Mouse (Mus musculus) testis, adult 2 months (tissue): Measurements from ENCODE around the gene Tbc1d14.

Source experiments
- CTCF ChIP-seq: fragments of 200-500 bp; IDR thresholded peaks from 2 replicates; pipeline ENCODE4 v1.5.1; 2012; ENCODE audit warnings: low read depth, mild to moderate bottlenecking, inconsistent platforms, low read length, moderate library complexity; ENCODE audit not compliant: control insufficient read depth, insufficient read depth, insufficient replicate concordance
- POLR2A ChIP-seq: fragments of 200-500 bp; IDR thresholded peaks from 2 replicates; pipeline ENCODE4 v1.6.1; 2012; ENCODE audit warnings: low read depth, mild to moderate bottlenecking, inconsistent platforms, low read length, moderate library complexity; ENCODE audit not compliant: control insufficient read depth

DNA sequence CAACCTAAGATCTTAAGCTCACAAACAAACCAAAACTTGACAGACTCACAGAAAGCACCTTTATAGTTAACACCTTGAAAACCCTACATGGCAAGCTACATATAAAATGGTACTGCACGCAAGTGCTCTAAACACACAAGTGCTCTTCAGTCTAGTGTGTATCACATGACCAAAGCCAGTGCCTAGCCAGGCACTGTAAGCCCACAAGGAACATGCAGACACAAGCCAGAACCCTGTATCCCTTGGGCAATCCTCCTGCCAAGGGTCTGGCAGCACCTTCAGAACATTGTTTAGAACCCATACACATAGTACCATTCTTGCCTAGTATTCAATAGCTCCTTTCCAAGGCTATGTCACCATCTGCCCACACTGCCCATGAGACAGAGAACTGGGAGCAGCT is 48.3 kb downstream of the Tbc1d14 start:
- TF ChIP-seq CTCF: no peak
- TF ChIP-seq POLR2A: no peak
